Mouse (Mus musculus) ovary, postnatal 14 days (tissue): Measurements from ENCODE around the gene Glipr1l2.
"Not testable (repeated sequence)": the region's sequence is repeated elsewhere in the genome, so short reads cannot be mapped to it uniquely, and the experiment has no call there.

Source experiments
- DNase-seq: peaks from one replicate; pipeline ENCODE4 v3.0.0; 2022; ENCODE audit warnings: low spot score

Glipr1l2 gene

GRCm38 (mm10) chr10:112083157-112083556, at the start of gene Glipr1l2:
TSS of gene Glipr1l2 (plus strand) at chr10:112083354.
- DNase-seq = no peak

- DNase-seq = not testable (repeated sequence)
Measured at GRCm38 (mm10) chr10:112043523-112043922, 39.6 kb upstream of the Glipr1l2 start.

GRCm38 (mm10) chr10:112044283-112044682, 38.9 kb upstream of the Glipr1l2 start:
- DNase-seq = not testable (repeated sequence)

GRCm38 (mm10) chr10:112051220-112051619, 31.9 kb upstream of the Glipr1l2 start:
- DNase-seq = no peak

DNA sequence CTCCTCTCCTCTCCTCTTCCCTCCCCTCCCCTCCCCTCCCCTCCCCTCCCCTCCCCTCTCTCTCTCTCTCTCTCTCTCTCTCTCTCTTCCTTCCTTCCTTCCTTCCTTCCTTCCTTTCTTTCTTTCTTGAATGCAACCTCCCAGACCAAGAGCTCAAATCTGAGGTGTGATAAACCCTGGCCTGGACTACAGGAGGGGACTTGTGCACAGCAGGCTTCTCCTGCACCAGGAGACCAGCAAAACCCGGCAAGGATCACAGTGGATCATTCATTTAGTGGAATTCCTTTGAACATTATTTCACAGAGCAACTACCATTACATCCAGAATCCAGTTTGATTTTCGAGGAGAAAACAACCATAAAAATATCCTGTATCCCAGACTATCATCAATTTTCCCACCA, 31.2 kb upstream of the Glipr1l2 start:
- not testable (repeated sequence) for DNase-seq

GRCm38 (mm10) chr10:112059702-112060582, 23.2 kb upstream of the Glipr1l2 start, which contains the start of gene Glipr1l1:
TSS of gene Glipr1l1 (plus strand) at chr10:112060189.
- DNase-seq = peak; percentile 27

GRCm38 (mm10) chr10:112060583-112060934, 22.6 kb upstream of the Glipr1l2 start:
- not testable (repeated sequence) for DNase-seq

DNA sequence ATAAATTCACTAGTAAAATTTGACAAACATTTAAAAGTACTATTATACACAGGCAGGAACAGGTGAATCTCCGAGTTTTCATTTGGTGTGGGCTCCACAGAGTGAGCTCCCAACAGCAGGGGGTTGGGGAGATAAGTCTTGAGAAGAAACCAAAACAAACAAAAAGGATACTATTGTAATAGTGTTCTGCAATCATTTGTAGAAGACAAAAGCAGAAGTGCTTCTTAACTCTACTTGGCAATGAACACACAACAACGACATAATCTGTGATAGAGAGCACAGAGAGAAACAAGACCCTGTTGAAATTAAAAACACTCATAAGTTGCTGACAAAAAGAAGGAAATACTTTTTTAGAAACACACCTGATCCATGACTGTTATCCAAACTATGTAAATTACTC, 3.1 kb upstream of the Glipr1l2 start:
- no peak for DNase-seq

- DNase-seq = peak; percentile 48
Measured at GRCm38 (mm10) chr10:112105785-112106184, 22.6 kb downstream of the Glipr1l2 start.

GRCm38 (mm10) chr10:112110401-112110800, 27.2 kb downstream of the Glipr1l2 start:
- DNase-seq = no peak

DNA sequence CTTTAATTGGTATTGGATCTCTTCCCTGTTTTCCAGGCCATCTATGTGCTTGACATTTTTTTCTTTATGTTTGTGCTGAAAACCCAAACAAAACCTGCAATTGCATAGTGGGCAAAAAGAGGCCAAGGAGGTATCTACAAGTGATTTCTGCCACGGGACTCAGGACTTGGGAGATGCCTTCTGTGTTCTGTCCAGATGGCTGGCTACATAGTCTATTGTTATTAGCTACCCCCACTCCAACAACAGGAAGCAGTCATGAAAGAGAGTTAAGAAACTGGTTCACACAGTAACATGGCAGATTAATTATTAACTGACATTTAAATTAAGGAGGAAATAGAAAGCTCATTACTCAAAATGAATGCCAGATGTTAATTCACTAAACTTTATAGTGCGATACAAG, 41.9 kb downstream of the Glipr1l2 start:
- DNase-seq = not testable (repeated sequence)

DNA sequence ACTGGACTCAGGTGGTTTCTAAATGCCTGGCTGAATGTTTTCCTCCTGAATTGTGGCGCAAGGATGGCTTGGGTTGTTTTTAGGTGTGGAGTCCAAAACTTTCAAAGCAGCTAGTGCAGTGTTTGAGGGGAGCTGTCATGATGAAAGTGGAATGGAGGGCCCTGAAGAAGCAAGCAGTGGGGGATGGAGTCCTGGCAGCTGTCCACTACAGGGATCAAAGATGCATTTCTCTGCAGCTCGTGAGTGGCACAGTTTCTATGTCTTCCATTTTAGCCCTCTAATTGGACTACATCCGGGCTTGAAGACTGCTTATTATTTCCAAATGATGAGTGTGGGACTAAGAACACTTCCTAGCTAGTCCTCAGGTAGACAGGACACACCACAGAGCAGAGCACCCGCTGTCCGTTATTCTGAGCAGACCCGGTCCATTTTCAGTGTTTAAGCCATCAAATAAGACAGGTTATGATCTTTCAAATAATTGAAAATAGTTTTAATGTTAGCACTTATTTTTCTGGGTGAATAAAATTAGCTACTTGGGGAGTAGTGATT, 44.6 kb downstream of the Glipr1l2 start:
- not testable (repeated sequence) for DNase-seq

DNA sequence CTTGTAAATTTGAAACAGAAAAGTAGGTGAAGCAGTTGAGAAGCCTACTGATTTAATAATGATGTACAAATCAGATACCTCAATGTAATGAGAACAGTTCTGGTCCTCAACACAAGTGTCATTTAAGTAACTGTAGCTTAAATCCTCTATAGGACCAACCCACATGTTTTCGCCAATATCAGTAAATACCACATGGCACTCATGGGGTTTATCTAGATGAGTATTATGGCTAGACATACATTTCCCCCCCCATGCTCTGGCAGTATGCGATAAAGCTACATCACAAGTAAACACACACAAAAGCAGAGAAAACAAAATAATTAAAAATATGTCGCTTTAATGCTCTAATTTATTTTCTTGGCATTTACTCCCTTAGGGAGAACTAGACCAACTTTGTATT, 49.0 kb downstream of the Glipr1l2 start:
- no peak for DNase-seq

- DNase-seq = peak; percentile 7
Measured at GRCm38 (mm10) chr10:112138050-112138870, 55.1 kb downstream of the Glipr1l2 start.

- DNase-seq = no peak
Measured at GRCm38 (mm10) chr10:112138871-112139430, 55.8 kb downstream of the Glipr1l2 start.

GRCm38 (mm10) chr10:112139834-112140233, 56.7 kb downstream of the Glipr1l2 start:
- DNase-seq = no peak
